Mouse (Mus musculus) embryonic facial prominence, embryonic 12.5 days (tissue): ENCODE results near the gene Tmem203. TPM values are rescaled to one million over a fixed set of nuclear protein-coding genes. Genes with fewer than 3 reads are reported as not detected.
A peak's percentile ranks its signal among the peaks of the same experiment; 100 is the strongest.

Experiments
- ATAC-seq: fragments of 200-750 bp; cut with Nextera tagmentation; 2 replicates; pipeline ENCODE4 v1.8.0; 2017; ENCODE audit not compliant: insufficient number of reproducible peaks, insufficient read depth, low FRiP score, low TSS enrichment
- H3K27ac ChIP-seq: fragments of 300-500 bp; sonication (generic); 2 replicates; pipeline ENCODE4 v1.5.1; 2016; ENCODE audit warnings: mild to moderate bottlenecking
- H3K27me3 ChIP-seq: fragments of 300-500 bp; sonication (generic); 2 replicates; pipeline ENCODE4 v1.6.1; 2016; ENCODE audit warnings: mild to moderate bottlenecking, moderate library complexity
- H3K36me3 ChIP-seq: fragments of 300-500 bp; sonication (generic); 2 replicates; pipeline ENCODE4 v1.6.1; 2016; ENCODE audit warnings: mild to moderate bottlenecking
- H3K4me1 ChIP-seq: fragments of 300-500 bp; sonication (generic); 2 replicates; pipeline ENCODE4 v1.6.1; 2016
- H3K4me2 ChIP-seq: fragments of 300-500 bp; sonication (generic); replicated peaks from 2 replicates; pipeline ENCODE4 v1.6.1; 2016; ENCODE audit warnings: mild to moderate bottlenecking, moderate library complexity
- H3K4me3 ChIP-seq: fragments of 300-500 bp; sonication (generic); 2 replicates; pipeline ENCODE4 v1.5.1; 2016; ENCODE audit warnings: mild to moderate bottlenecking
- H3K9ac ChIP-seq: fragments of 300-500 bp; sonication (generic); 2 replicates; pipeline ENCODE4 v1.6.1; 2016; ENCODE audit warnings: mild to moderate bottlenecking, moderate library complexity
- H3K9me3 ChIP-seq: fragments of 300-500 bp; sonication (generic); 2 replicates; pipeline ENCODE4 v1.6.1; 2016; ENCODE audit warnings: mild to moderate bottlenecking, moderate library complexity
- WGBS: fragments of 180-500 bp; shearing (Covaris S2); methylation state at CpG from one replicate; pipeline ENCODE4 v1.1.7; 2016; 5-methylcytosine and 5-hydroxymethylcytosine counted together
- polyA plus RNA-seq: library from polyadenylated mRNA; unstranded; fragments of >200 nt; fragmentation: Nextera tagmentation; extraction: Ambion mirVana; gene quantifications from 2 replicates; pipeline ENCODE4 v1.2.1, GENCODE M21; 2016

The Tmem203 gene
- polyA plus RNA-seq, 1 experiment from 2014 or later, result 21.6 TPM

- no peak overlapping the region for H3K27ac ChIP-seq
- H3K36me3 ChIP-seq, result no peaks in the 10 kb centered on the region
- H3K27me3 ChIP-seq, result peaks cover 28% of the 10 kb centered on the region; the same call in 1 of the 2 replicates
- no peaks in the 10 kb centered on the region for H3K9me3 ChIP-seq
- 69% methylated on average over 5 of the region's 5 CpGs for WGBS
- no peak overlapping the region for H3K4me2 ChIP-seq
- H3K4me1 ChIP-seq, result no peaks in the 10 kb centered on the region
- H3K9ac ChIP-seq, result no peak overlapping the region
- ATAC-seq, result no peak
- H3K4me3 ChIP-seq, result no peak overlapping the region
Observed at GRCm38 (mm10) chr2:25234551-25235220, 20.6 kb upstream of the Tmem203 start.

GRCm38 (mm10) chr2:25236614-25237013 is 18.6 kb upstream of the Tmem203 start, which contains the start of gene Rnf224:
TSS of gene Rnf224 (minus strand) at chr2:25236787.
- Histone ChIP-seq H3K4me2 (no peak within 1 kb of the TSS), H3K27me3 (peaks cover 31% of the 10 kb centered on the region), H3K4me3 (no peak within 1 kb of the TSS), H3K9ac (no peak within 1 kb of the TSS), H3K9me3 (no peaks in the 10 kb centered on the region), H3K4me1 (peaks cover 11% of the 10 kb centered on the region), H3K36me3 (no peaks in the 10 kb centered on the region), H3K27ac (no peak within 1 kb of the TSS)
- no peak for ATAC-seq
- 32% methylated on average over 8 of the region's 8 CpGs for WGBS

GRCm38 (mm10) chr2:25237522-25237921 is 17.7 kb upstream of the Tmem203 start:
- Histone ChIP-seq H3K4me1 (peaks cover 18% of the 10 kb centered on the region), H3K27me3 (peaks cover 33% of the 10 kb centered on the region), H3K4me2 (no peak overlapping the region), H3K36me3 (no peaks in the 10 kb centered on the region), H3K27ac (no peak overlapping the region), H3K4me3 (no peak overlapping the region), H3K9ac (no peak overlapping the region), H3K9me3 (no peaks in the 10 kb centered on the region)
- ATAC-seq, result no peak
- 68% methylated on average over 4 of the region's 4 CpGs for WGBS

- H3K36me3 ChIP-seq, result no peaks in the 10 kb centered on the region
- peaks cover 38% of the 10 kb centered on the region for H3K27me3 ChIP-seq
- H3K27ac ChIP-seq, result no peak overlapping the region
- ATAC-seq, result no peak
- H3K9ac ChIP-seq, result no peak overlapping the region
- H3K4me3 ChIP-seq, result no peak overlapping the region
- no peak overlapping the region for H3K4me2 ChIP-seq
- peaks cover 22% of the 10 kb centered on the region for H3K4me1 ChIP-seq
- H3K9me3 ChIP-seq, result no peaks in the 10 kb centered on the region
Observed at GRCm38 (mm10) chr2:25238106-25238505, 17.1 kb upstream of the Tmem203 start.

- H3K9me3 ChIP-seq, result no peaks in the 10 kb centered on the region
- no peak overlapping the region for H3K9ac ChIP-seq
- no peak overlapping the region for H3K27ac ChIP-seq
- peaks cover 49% of the 10 kb centered on the region for H3K27me3 ChIP-seq
- no peak for ATAC-seq
- no peaks in the 10 kb centered on the region for H3K36me3 ChIP-seq
- H3K4me1 ChIP-seq, result peaks cover 22% of the 10 kb centered on the region
- H3K4me3 ChIP-seq, result no peak overlapping the region
- WGBS, result 86% methylated on average over 3 of the region's 3 CpGs
- no peak overlapping the region for H3K4me2 ChIP-seq
Observed at GRCm38 (mm10) chr2:25239766-25240165, 15.5 kb upstream of the Tmem203 start.

- Histone ChIP-seq H3K27me3 (peaks cover 46% of the 10 kb centered on the region), H3K36me3 (peaks cover 2% of the 10 kb centered on the region; the same call in 1 of the 2 replicates), H3K4me3 (peak overlapping the region; percentile 34), H3K9me3 (no peaks in the 10 kb centered on the region), H3K9ac (0 out of 2 replicates have a peak overlapping the region, but pooled peaks have one; percentile 6), H3K4me1 (peaks cover 22% of the 10 kb centered on the region), H3K27ac (peak overlapping the region; percentile 8; the same call in 1 of the 2 replicates), H3K4me2 (peak overlapping the region; percentile 98)
- no peak for ATAC-seq
- WGBS, result 48% methylated on average over 8 of the region's 8 CpGs
Observed at GRCm38 (mm10) chr2:25240310-25240709, 14.9 kb upstream of the Tmem203 start.

- peak; percentile 81 for ATAC-seq
- Histone ChIP-seq H3K4me2 (peak overlapping the region; percentile 98), H3K9ac (peak overlapping the region; percentile 24; the same call in 1 of the 2 replicates), H3K36me3 (peaks cover 6% of the 10 kb centered on the region; the same call in 1 of the 2 replicates), H3K27me3 (peaks cover 43% of the 10 kb centered on the region), H3K4me1 (peaks cover 22% of the 10 kb centered on the region), H3K9me3 (no peaks in the 10 kb centered on the region), H3K27ac (peak overlapping the region; percentile 8; the same call in 1 of the 2 replicates), H3K4me3 (peak overlapping the region; percentile 34)
- 1% methylated on average over 29 of the region's 29 CpGs for WGBS
Observed at GRCm38 (mm10) chr2:25240723-25241437, 14.4 kb upstream of the Tmem203 start.

GRCm38 (mm10) chr2:25241438-25241775 is 13.8 kb upstream of the Tmem203 start:
- H3K27me3 ChIP-seq, result peaks cover 39% of the 10 kb centered on the region
- 21% methylated on average over 6 of the region's 6 CpGs for WGBS
- no peak overlapping the region for H3K27ac ChIP-seq
- H3K4me3 ChIP-seq, result peak overlapping the region; percentile 52
- peak overlapping the region; percentile 98 for H3K4me2 ChIP-seq
- H3K9me3 ChIP-seq, result no peaks in the 10 kb centered on the region
- H3K36me3 ChIP-seq, result peaks cover 11% of the 10 kb centered on the region
- H3K9ac ChIP-seq, result no peak overlapping the region
- ATAC-seq, result 0 out of 2 replicates have a peak, but pooled peaks have one; percentile 19
- peaks cover 22% of the 10 kb centered on the region for H3K4me1 ChIP-seq

GRCm38 (mm10) chr2:25242101-25242506 is 13.1 kb upstream of the Tmem203 start, which contains the start of the genes Rnf208 and Cysrt1:
TSS of gene Rnf208 (plus strand) at chr2:25242255.
TSS of gene Cysrt1 (minus strand) at chr2:25242452.
- Histone ChIP-seq H3K4me2 (peak within 1 kb of the TSS; percentile 98), H3K4me3 (peak within 1 kb of the TSS; percentile 52), H3K4me1 (peaks cover 22% of the 10 kb centered on the region), H3K27me3 (peaks cover 39% of the 10 kb centered on the region), H3K9ac (peak within 1 kb of the TSS; percentile 52), H3K9me3 (no peaks in the 10 kb centered on the region), H3K36me3 (peaks cover 12% of the 10 kb centered on the region), H3K27ac (0 out of 2 replicates have a peak within 1 kb of the TSS, but pooled peaks have one; percentile 8)
- under 1% methylated on average over 59 of the region's 59 CpGs for WGBS
- ATAC-seq, result no peak

- Histone ChIP-seq H3K4me1 (peaks cover 22% of the 10 kb centered on the region), H3K4me3 (no peak overlapping the region), H3K36me3 (peaks cover 25% of the 10 kb centered on the region), H3K27me3 (peaks cover 34% of the 10 kb centered on the region), H3K4me2 (peak overlapping the region; percentile 98; the same call in 1 of the 2 replicates), H3K27ac (no peak overlapping the region), H3K9ac (0 out of 2 replicates have a peak overlapping the region, but pooled peaks have one; percentile 52), H3K9me3 (no peaks in the 10 kb centered on the region)
- ATAC-seq, result no peak
- 77% methylated on average over 8 of the region's 8 CpGs for WGBS
Observed at GRCm38 (mm10) chr2:25243342-25243741, 11.9 kb upstream of the Tmem203 start.

GRCm38 (mm10) chr2:25244144-25244543 is 11.1 kb upstream of the Tmem203 start:
- Histone ChIP-seq H3K4me2 (no peak overlapping the region), H3K36me3 (peaks cover 33% of the 10 kb centered on the region), H3K4me3 (no peak overlapping the region), H3K9me3 (no peaks in the 10 kb centered on the region), H3K9ac (no peak overlapping the region), H3K27me3 (peaks cover 34% of the 10 kb centered on the region), H3K4me1 (peaks cover 22% of the 10 kb centered on the region), H3K27ac (no peak overlapping the region)
- no peak for ATAC-seq
- WGBS, result 89% methylated on average over 4 of the region's 4 CpGs
